Mouse (Mus musculus): ENCODE data around the gene Ccdc141.

DNA sequence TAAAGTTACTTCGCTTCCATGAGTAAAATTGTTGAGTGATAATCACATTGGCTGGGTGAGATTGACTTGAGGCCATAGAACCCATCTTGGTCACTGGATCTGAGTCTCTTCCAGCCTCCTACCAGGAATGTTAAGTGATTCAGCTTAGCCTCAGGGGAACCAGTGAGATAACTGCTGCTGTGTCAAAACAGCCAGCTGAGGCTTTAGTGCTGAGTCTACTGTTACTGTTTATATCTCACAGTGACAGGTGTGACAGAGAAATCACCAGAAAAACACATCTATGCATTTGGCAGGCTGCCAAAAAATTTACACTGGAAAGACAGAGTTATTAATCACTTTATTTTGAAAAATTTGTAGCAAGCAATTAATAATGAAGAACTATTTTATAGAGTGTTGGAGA, 43.5 kb downstream of the Ccdc141 start:
- TF ChIP-seq CTCF (IDR thresholded peaks at IDR 0.05; ENCODE audit: borderline replicate concordance, insufficient read depth, low read length) (no peak), POLR2A (IDR thresholded peaks at IDR 0.05; ENCODE audit: low read depth, low read length) (no peak)
